Mouse (Mus musculus) brain, embryonic 18.5 days (tissue): ENCODE data around the gene Fbxl15.
A peak's percentile ranks its signal among the peaks of the same experiment; 100 is the strongest.

Source experiments
- DNase-seq: peaks from one replicate; pipeline ENCODE4 v3.0.0-alpha.2; 2012; ENCODE audit warnings: low read depth, low spot score

Gene Fbxl15

DNA sequence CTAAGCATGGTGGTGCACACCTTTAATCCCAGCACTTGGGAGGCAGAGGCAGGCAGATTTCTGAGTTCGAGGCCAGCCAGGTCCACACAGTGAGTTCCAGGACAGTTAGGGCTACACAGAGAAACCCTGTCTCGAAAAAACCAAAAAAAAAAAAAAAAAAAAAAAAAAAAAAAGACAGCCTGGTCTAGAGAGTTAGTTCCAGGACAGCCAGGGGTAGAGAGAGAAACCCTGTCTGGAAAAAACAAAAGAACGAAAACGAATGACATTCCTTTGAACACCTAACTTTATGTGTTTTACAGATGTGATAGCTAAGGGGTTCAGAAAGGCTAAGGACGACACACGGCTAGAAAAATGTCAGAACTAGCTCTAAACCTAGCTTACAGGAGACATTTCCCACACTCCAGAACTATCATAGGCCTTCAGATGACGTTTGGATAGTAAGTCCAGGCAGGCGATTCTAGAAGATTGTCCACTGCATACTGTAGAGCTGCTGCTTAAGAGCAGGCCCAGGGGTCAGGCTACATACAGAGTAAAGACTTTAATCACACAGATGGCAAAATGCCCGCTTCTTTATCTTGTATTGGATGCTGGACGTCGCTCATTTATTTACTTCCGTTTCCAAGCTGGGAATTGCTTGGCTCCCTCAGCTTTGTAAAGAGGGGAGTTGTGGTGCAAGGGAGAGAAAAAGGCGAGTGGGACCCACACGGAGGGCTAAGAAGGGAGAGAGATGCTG is 20.1 kb downstream of the Fbxl15 start:
- DNase-seq, result no peak

- DNase-seq, result no peak
Measured at GRCm38 (mm10) chr19:46348761-46349458, 20.9 kb downstream of the Fbxl15 start.

DNA sequence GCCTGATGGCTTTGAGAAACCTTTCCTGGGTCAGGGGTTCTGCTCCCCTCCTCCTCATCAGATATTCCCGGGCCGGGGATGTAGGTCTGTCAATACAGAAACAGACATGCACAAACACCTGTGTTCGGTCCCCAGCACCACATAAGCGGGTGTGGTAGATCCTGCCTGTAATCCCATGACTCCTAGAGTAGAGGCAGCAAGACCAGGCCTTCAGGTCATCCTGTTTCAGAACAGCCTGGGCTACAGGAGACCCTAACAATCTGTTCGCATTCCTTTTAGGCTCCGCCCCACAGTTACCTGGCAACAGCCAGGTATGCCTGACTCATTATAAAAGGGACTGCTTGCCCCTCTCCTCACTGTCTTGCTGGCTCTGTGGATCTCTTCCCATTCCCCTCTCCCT is 21.6 kb downstream of the Fbxl15 start:
- DNase-seq, result no peak

GRCm38 (mm10) chr19:46350168-46350932 is 22.4 kb downstream of the Fbxl15 start, which contains the start of gene 2310034G01Rik:
Gene 2310034G01Rik (minus strand): TSS chr19:46350302.
- no peak for DNase-seq

- DNase-seq, result peak; percentile 80
Measured at GRCm38 (mm10) chr19:46356701-46357138, 28.7 kb downstream of the Fbxl15 start.

GRCm38 (mm10) chr19:46357344-46358280 is 29.6 kb downstream of the Fbxl15 start:
- no peak for DNase-seq

- no peak for DNase-seq
Measured at GRCm38 (mm10) chr19:46358381-46358780, 30.4 kb downstream of the Fbxl15 start.

DNA sequence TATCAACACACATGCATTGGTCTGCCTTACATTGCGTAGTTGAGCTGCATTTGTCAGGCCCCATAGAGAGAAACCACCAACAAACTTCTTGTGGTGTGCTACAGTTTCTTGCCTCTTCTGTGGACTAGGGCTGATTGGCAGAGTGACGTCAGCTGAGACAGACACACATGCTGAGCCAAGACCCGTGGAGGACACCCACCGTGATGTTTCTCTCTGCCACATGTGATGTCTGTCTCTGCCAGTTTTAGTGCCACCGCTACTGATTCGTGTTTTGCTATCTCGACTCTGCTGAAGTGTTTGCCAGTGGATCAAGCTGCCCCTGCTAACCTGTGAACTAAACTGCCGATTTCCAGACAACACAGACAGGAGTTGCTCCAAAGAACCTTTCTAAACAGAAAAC is 34.1 kb downstream of the Fbxl15 start:
- DNase-seq, result no peak

GRCm38 (mm10) chr19:46363294-46364009 is 35.5 kb downstream of the Fbxl15 start:
- DNase-seq, result no peak

- no peak for DNase-seq
Measured at GRCm38 (mm10) chr19:46367798-46368590, 40.0 kb downstream of the Fbxl15 start.

- DNase-seq, result no peak
Measured at GRCm38 (mm10) chr19:46369204-46369603, 41.2 kb downstream of the Fbxl15 start.

GRCm38 (mm10) chr19:46374477-46375088 is 46.6 kb downstream of the Fbxl15 start:
- no peak for DNase-seq

DNA sequence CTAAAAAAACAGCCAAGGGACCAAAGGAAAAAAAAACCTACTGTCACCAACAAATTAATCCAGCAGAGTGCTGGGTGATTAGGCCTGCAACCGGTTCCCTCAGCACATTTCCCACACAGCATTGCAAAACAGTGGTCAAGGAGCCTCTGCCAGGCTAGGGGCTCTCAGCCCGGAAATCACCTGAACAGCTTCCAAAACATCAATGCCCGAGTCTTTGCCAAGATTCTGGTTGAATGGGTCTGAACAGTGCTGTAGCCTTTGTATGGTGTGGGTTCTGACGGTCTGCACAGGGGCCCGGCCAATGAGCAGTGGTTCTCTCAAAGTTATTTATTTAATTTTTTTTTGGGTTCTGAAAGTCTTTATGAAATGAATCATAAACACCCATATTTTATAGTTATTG is 47.5 kb downstream of the Fbxl15 start:
- no peak for DNase-seq

- DNase-seq, result no peak
Measured at GRCm38 (mm10) chr19:46375891-46376290, 47.9 kb downstream of the Fbxl15 start.
